Mouse (Mus musculus) thymus, postnatal 10 days (tissue): ENCODE results near the gene Ap5s1.

ENCODE experiments used
- DNase-seq, 2 experiments: peaks; one replicate each; pipeline ENCODE4 v3.0.0; 2021; ENCODE audit warnings: low spot score in 2 of 2

Ap5s1 gene

GRCm38 (mm10) chr2:131206778-131207177 lies at the start of gene Ap5s1:
Gene Ap5s1 (plus strand): TSS chr2:131207078.
- no peak for DNase-seq

GRCm38 (mm10) chr2:131159491-131159910 lies 47.4 kb upstream of the Ap5s1 start:
- DNase-seq: no peak

- DNase-seq: peak; percentile 94
Measured at GRCm38 (mm10) chr2:131159938-131160581, 46.8 kb upstream of the Ap5s1 start, which contains the start of gene 1700037H04Rik. Gene 1700037H04Rik (minus strand): TSS chr2:131160081.

- no peak for DNase-seq
Measured at GRCm38 (mm10) chr2:131160671-131161111, 46.2 kb upstream of the Ap5s1 start.

GRCm38 (mm10) chr2:131163924-131164323 lies 43.0 kb upstream of the Ap5s1 start:
- DNase-seq: no peak

GRCm38 (mm10) chr2:131166172-131166571 lies 40.7 kb upstream of the Ap5s1 start:
- DNase-seq: no peak

GRCm38 (mm10) chr2:131167984-131168383 lies 38.9 kb upstream of the Ap5s1 start:
- DNase-seq: no peak

- no peak for DNase-seq
Measured at GRCm38 (mm10) chr2:131168914-131169313, 38.0 kb upstream of the Ap5s1 start.

GRCm38 (mm10) chr2:131170936-131171335 lies 35.9 kb upstream of the Ap5s1 start:
- DNase-seq: no peak

GRCm38 (mm10) chr2:131171401-131172104 lies 35.3 kb upstream of the Ap5s1 start:
- DNase-seq: peak in 1 of 2 experiments; percentile 57

GRCm38 (mm10) chr2:131172322-131172721 lies 34.6 kb upstream of the Ap5s1 start:
- no peak for DNase-seq

- peak; percentile 39 to 65 for DNase-seq
Measured at GRCm38 (mm10) chr2:131174700-131175099, 32.2 kb upstream of the Ap5s1 start.

- no peak for DNase-seq
Measured at GRCm38 (mm10) chr2:131175286-131175944, 31.5 kb upstream of the Ap5s1 start.

GRCm38 (mm10) chr2:131175945-131176309 lies 31.0 kb upstream of the Ap5s1 start:
- DNase-seq: no peak

GRCm38 (mm10) chr2:131176491-131176890 lies 30.4 kb upstream of the Ap5s1 start:
- no peak for DNase-seq

- DNase-seq: no peak
Measured at GRCm38 (mm10) chr2:131177932-131178331, 28.9 kb upstream of the Ap5s1 start.

- no peak for DNase-seq
Measured at GRCm38 (mm10) chr2:131178828-131179245, 28.0 kb upstream of the Ap5s1 start.

GRCm38 (mm10) chr2:131179246-131179886 lies 27.5 kb upstream of the Ap5s1 start:
- peak; percentile 27 to 42 for DNase-seq

- peak; percentile 52 to 72 for DNase-seq
Measured at GRCm38 (mm10) chr2:131179990-131180587, 26.8 kb upstream of the Ap5s1 start, which contains the start of gene Cenpb. Gene Cenpb (minus strand): TSS chr2:131180067.

GRCm38 (mm10) chr2:131186343-131186742 lies 20.5 kb upstream of the Ap5s1 start:
- DNase-seq: peak in 1 of 2 experiments; percentile 19

GRCm38 (mm10) chr2:131186771-131187601 lies 19.9 kb upstream of the Ap5s1 start, which contains the start of the genes Cdc25b and Spef1:
Gene Cdc25b (plus strand): TSS chr2:131186949.
Gene Spef1 (minus strand): TSS chr2:131187282.
- peak; percentile 71 to 79 for DNase-seq
